Mouse (Mus musculus) bone marrow macrophage, adult 2 months (primary cell): ENCODE results near the gene Raly.

Experiments
- CTCF ChIP-seq: IDR thresholded peaks from 2 replicates; pipeline ENCODE4 v1.5.1; 2012; ENCODE audit warnings: low read depth, mild to moderate bottlenecking, low read length, moderate library complexity
- POLR2A ChIP-seq: IDR thresholded peaks from 2 replicates; pipeline ENCODE4 v1.6.1; 2012; ENCODE audit warnings: mild to moderate bottlenecking, low read depth, low read length, borderline replicate concordance

DNA sequence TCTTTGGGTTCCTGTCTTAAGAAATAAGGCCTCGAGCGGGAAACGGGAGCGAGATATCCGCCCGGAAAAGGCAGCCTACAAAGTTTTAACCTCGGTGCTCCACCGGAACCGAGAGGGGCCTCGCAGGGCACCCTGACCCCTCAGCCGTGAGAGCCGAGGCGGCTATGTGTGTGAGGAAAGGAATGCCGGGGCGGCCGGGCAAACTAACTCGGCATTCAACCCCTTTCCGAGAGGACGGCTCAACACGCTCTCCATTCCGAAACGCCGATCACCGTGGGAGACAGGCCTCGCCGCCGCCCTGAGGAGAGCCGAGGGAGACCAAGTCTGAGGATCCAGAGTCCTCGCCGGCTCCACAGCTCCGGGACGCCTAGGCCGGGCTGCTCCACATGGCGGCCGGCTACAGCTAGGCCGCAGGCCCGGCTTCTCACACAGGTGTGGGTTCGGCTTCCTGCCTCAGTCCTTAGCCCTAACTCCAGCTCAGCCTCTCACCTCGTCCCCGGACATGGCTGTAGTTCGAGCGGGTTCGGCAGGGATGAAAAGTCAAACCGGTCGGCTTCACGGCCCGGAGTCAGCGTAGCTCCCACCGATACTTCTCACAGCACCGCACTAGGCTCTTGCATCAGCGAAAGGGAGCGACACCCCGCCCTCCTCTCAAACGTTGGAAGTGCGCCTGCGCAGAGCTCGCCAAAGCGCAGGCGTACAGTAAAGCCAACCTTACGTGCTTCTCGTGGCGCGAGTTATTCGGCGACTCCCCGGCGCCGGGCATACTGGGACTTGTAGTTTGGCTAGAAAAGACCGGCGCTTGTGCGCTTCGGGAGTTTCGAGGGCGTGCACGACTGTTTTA, 101.5 kb downstream of the Raly start, which contains the start of gene Eif2s2:
- TF ChIP-seq POLR2A (no peak), CTCF (no peak)
